Comparison of ENCODE assay signal across 12 mouse cellular contexts in genomic region chr11:115844240-115844639, GRCm38 (mm10). TPM values are rescaled to one million over a fixed set of nuclear protein-coding genes. Genes with fewer than 3 reads are reported as not detected.
DNase-seq lines count a peak whose midpoint lies in the region; ATAC-seq and TF ChIP-seq lines count a peak whose summit lies in the region.
"Had no signal": no experiment of that assay in that cellular context is flagged by ENCODE, and none has a peak within 500 bp of the region (broad histone marks: within the 10 kb centered on the region; RNA-seq: fewer than 3 reads in every experiment).

No protein-coding gene starts in this region.

- no peak overlapping the region for H3K4me3 ChIP-seq in hindbrain, embryonic 10.5 days
- no peak overlapping the region for H3K4me3 ChIP-seq in hindbrain, embryonic 13.5 days
- H3K4me3 ChIP-seq in ES-Bruce4 (ENCODE audit: low read depth, low read length): no peak overlapping the region
- H3K4me3 ChIP-seq in intestine, postnatal 0 days (ENCODE audit: low read depth, low read length): no peak overlapping the region
- H3K4me3 ChIP-seq: midbrain, embryonic 12.5 days had no signal

- no peak for TF ChIP-seq CTCF in ES-Bruce4 (IDR thresholded peaks at IDR 0.05; ENCODE audit: low read depth, low read length)
- no peak for TF ChIP-seq CTCF in intestine, postnatal 0 days (IDR thresholded peaks at IDR 0.05; ENCODE audit: low read depth)

- H3K4me1 ChIP-seq in hindbrain, embryonic 10.5 days (replicated peaks): peaks cover 48% of the 10 kb centered on the region
- H3K4me1 ChIP-seq in hindbrain, embryonic 13.5 days (replicated peaks): no peaks in the 10 kb centered on the region
- H3K4me1 ChIP-seq in ES-Bruce4 (ENCODE audit: control insufficient read depth, insufficient read depth, low read length): peaks cover 26% of the 10 kb centered on the region
- H3K4me1 ChIP-seq in intestine, postnatal 0 days (replicated peaks; ENCODE audit: control insufficient read depth, insufficient read depth, low read length): peaks cover 11% of the 10 kb centered on the region

- H3K9me3 ChIP-seq in hindbrain, embryonic 10.5 days: peaks cover 5% of the 10 kb centered on the region; the same call in 1 of the 2 replicates
- H3K9me3 ChIP-seq in hindbrain, embryonic 13.5 days: no peaks in the 10 kb centered on the region
- no peaks in the 10 kb centered on the region for H3K9me3 ChIP-seq in ES-Bruce4 (replicated peaks; ENCODE audit: control insufficient read depth, insufficient read depth, low read length, poor library complexity, severe bottlenecking)
- no peaks in the 10 kb centered on the region for H3K9me3 ChIP-seq in intestine, postnatal 0 days (ENCODE audit: control insufficient read depth)
- H3K9me3 ChIP-seq: midbrain, embryonic 12.5 days had no signal

- H3K9ac ChIP-seq in hindbrain, embryonic 13.5 days: no peak overlapping the region
- no peak overlapping the region for H3K9ac ChIP-seq in ES-Bruce4 (ENCODE audit: low read depth, poor library complexity, severe bottlenecking)
- peak overlapping the region; percentile 26; the same call in 1 of the 2 replicates for H3K9ac ChIP-seq in intestine, postnatal 0 days (ENCODE audit: low read depth, low read length)
- H3K9ac ChIP-seq: midbrain, embryonic 12.5 days had no signal

- H3K36me3 ChIP-seq in hindbrain, embryonic 10.5 days: peaks cover 23% of the 10 kb centered on the region
- H3K36me3 ChIP-seq in hindbrain, embryonic 13.5 days: no peaks in the 10 kb centered on the region
- H3K36me3 ChIP-seq in ES-Bruce4 (ENCODE audit: control insufficient read depth, insufficient read depth, low read length, poor library complexity, severe bottlenecking): peaks cover 21% of the 10 kb centered on the region
- peaks cover 46% of the 10 kb centered on the region for H3K36me3 ChIP-seq in intestine, postnatal 0 days (ENCODE audit: control insufficient read depth, insufficient read depth)
- H3K36me3 ChIP-seq: midbrain, embryonic 12.5 days had no signal

- no peak overlapping the region for H3K4me2 ChIP-seq in hindbrain, embryonic 13.5 days
- H3K4me2 ChIP-seq in intestine, postnatal 0 days (replicated peaks; ENCODE audit: low read depth): peak overlapping the region; percentile 46
- H3K4me2 ChIP-seq: midbrain, embryonic 12.5 days had no signal

- H3K27ac ChIP-seq in hindbrain, embryonic 10.5 days: peak overlapping the region; percentile 62; the same call in 1 of the 2 replicates
- H3K27ac ChIP-seq in hindbrain, embryonic 13.5 days: no peak overlapping the region
- H3K27ac ChIP-seq in ES-Bruce4 (ENCODE audit: insufficient read depth, low read length): 0 out of 2 replicates have a peak overlapping the region, but pooled peaks have one; percentile 13
- H3K27ac ChIP-seq in intestine, postnatal 0 days (ENCODE audit: low read depth, low read length): peak overlapping the region; percentile 78
- H3K27ac ChIP-seq: midbrain, embryonic 12.5 days had no signal

- TF ChIP-seq POLR2A in ES-Bruce4 (IDR thresholded peaks at IDR 0.05; ENCODE audit: insufficient read depth, low read length): no peak

- 78% methylated on average over 8 of the region's 8 CpGs for WGBS in hindbrain, embryonic 10.5 days
- whole genome bisulfite sequencing in hindbrain, embryonic 13.5 days: 83% methylated on average over 8 of the region's 8 CpGs
- WGBS in intestine, postnatal 0 days: 35% methylated on average over 8 of the region's 8 CpGs

- DNase-seq in hindbrain, embryonic 10.5 days (ENCODE audit: low spot score): no peak
- DNase-seq in kidney, postnatal 4 days: peak; percentile 58 to 76
- DNase-seq in right cerebral cortex, postnatal 14 days: no peak
- DNase-seq in left cerebral cortex, adult 9 months (ENCODE audit: low spot score in 2 of 2): no peak
- no peak for DNase-seq in retina, embryonic 14.5 days (ENCODE audit: low spot score)
- DNase-seq: embryo, embryonic 11 days; thymus, postnatal 14 days had no signal

- no peak for TF ChIP-seq EP300 in ES-Bruce4 (IDR thresholded peaks at IDR 0.05; ENCODE audit: insufficient read depth, low read depth, low read length)

- ATAC-seq in hindbrain, embryonic 13.5 days (ENCODE audit: low FRiP score): no peak
- peak; percentile 17 for ATAC-seq in intestine, postnatal 0 days

- H3K27me3 ChIP-seq in hindbrain, embryonic 10.5 days (ENCODE audit: insufficient read depth, poor library complexity, severe bottlenecking): 0 out of 2 replicates have a peak, but pooled peaks cover 3% of the 10 kb centered on the region
- H3K27me3 ChIP-seq in hindbrain, embryonic 13.5 days: no peaks in the 10 kb centered on the region
- H3K27me3 ChIP-seq in ES-Bruce4 (ENCODE audit: control insufficient read depth, insufficient read depth, low read length, poor library complexity, severe bottlenecking): no peaks in the 10 kb centered on the region
- no peaks in the 10 kb centered on the region for H3K27me3 ChIP-seq in intestine, postnatal 0 days (replicated peaks; ENCODE audit: control insufficient read depth, insufficient read depth, low read length)
- H3K27me3 ChIP-seq: midbrain, embryonic 12.5 days had no signal

RNA-seq across cellular contexts. Expression of gene Myo15b, which starts 14.0 kb away (rescaled TPM):
- 0.19 and 0.21 TPM in 2 replicates for polyA plus RNA-seq in hindbrain, embryonic 10.5 days (2016; fragmentation: Nextera tagmentation; extraction: Ambion mirVana)
- polyA plus RNA-seq in hindbrain, embryonic 13.5 days (2015; fragmentation: Nextera tagmentation; extraction: Ambion mirVana): not detected in 2 replicates
- polyA plus RNA-seq in ES-Bruce4 (2011; ENCODE audit: insufficient read depth, insufficient read length, low read depth, missing spikeins): 1.6 and 4.2 TPM in 2 replicates
- 332 and 377 TPM in 2 replicates for polyA plus RNA-seq in intestine, postnatal 0 days (2015; fragmentation: Nextera tagmentation; extraction: Ambion mirVana)
- polyA plus RNA-seq: C2C12 had no signal

RNA-seq across cellular contexts. Expression of gene Llgl2, which starts 20.4 kb away (rescaled TPM):
- polyA plus RNA-seq in hindbrain, embryonic 10.5 days (2016; fragmentation: Nextera tagmentation; extraction: Ambion mirVana): 10.4 and 11.9 TPM in 2 replicates
- 1.00 and 2.2 TPM in 2 replicates for polyA plus RNA-seq in hindbrain, embryonic 13.5 days (2015; fragmentation: Nextera tagmentation; extraction: Ambion mirVana)
- polyA plus RNA-seq in ES-Bruce4 (2011; ENCODE audit: insufficient read depth, insufficient read length, low read depth, missing spikeins): 92.1 and 99.1 TPM in 2 replicates
- 60.5 and 61.8 TPM in 2 replicates for polyA plus RNA-seq in intestine, postnatal 0 days (2015; fragmentation: Nextera tagmentation; extraction: Ambion mirVana)

RNA-seq across cellular contexts. Expression of gene Tsen54, which starts 29.7 kb away (rescaled TPM):
- 38.1 and 41.5 TPM in 2 replicates for polyA plus RNA-seq in hindbrain, embryonic 10.5 days (2016; fragmentation: Nextera tagmentation; extraction: Ambion mirVana)
- 24.5 and 25.4 TPM in 2 replicates for polyA plus RNA-seq in hindbrain, embryonic 13.5 days (2015; fragmentation: Nextera tagmentation; extraction: Ambion mirVana)
- 26.9 and 30.2 TPM in 2 replicates for polyA plus RNA-seq in ES-Bruce4 (2011; ENCODE audit: insufficient read depth, insufficient read length, low read depth, missing spikeins)
- 16.7 and 17.0 TPM in 2 replicates for polyA plus RNA-seq in intestine, postnatal 0 days (2015; fragmentation: Nextera tagmentation; extraction: Ambion mirVana)

RNA-seq across cellular contexts. Expression of gene Caskin2, which starts 30.8 kb away (rescaled TPM):
- polyA plus RNA-seq in hindbrain, embryonic 10.5 days (2016; fragmentation: Nextera tagmentation; extraction: Ambion mirVana): 19.0 and 21.5 TPM in 2 replicates
- polyA plus RNA-seq in hindbrain, embryonic 13.5 days (2015; fragmentation: Nextera tagmentation; extraction: Ambion mirVana): 11.6 and 11.8 TPM in 2 replicates
- polyA plus RNA-seq in ES-Bruce4 (2011; ENCODE audit: insufficient read depth, insufficient read length, low read depth, missing spikeins): 10.5 and 12.1 TPM in 2 replicates
- polyA plus RNA-seq in intestine, postnatal 0 days (2015; fragmentation: Nextera tagmentation; extraction: Ambion mirVana): 7.4 and 7.6 TPM in 2 replicates

RNA-seq across cellular contexts. Expression of gene Smim5, which starts 55.5 kb away (rescaled TPM):
- polyA plus RNA-seq in hindbrain, embryonic 10.5 days (2016; fragmentation: Nextera tagmentation; extraction: Ambion mirVana): 1.4 and 4.2 TPM in 2 replicates
- polyA plus RNA-seq in hindbrain, embryonic 13.5 days (2015; fragmentation: Nextera tagmentation; extraction: Ambion mirVana): 2.0 and 2.7 TPM in 2 replicates
- polyA plus RNA-seq in ES-Bruce4 (2011; ENCODE audit: insufficient read depth, insufficient read length, low read depth, missing spikeins): not detected in 2 replicates
- 1.9 and 3.4 TPM in 2 replicates for polyA plus RNA-seq in intestine, postnatal 0 days (2015; fragmentation: Nextera tagmentation; extraction: Ambion mirVana)

Comparison
In these comparisons a context has a peak if more than half of its experiments do, and no peak if none do; other contexts are left out.
1. DNase-seq: peak in kidney, postnatal 4 days (2 of 2); none in hindbrain, embryonic 10.5 days (single experiment), right cerebral cortex, postnatal 14 days (single experiment), left cerebral cortex, adult 9 months (0 of 2) and retina, embryonic 14.5 days (single experiment).
2. RNA of gene Myo15b, which starts 14.0 kb away (polyA plus RNA-seq): 332 to 377 TPM in intestine, postnatal 0 days; 1.6 to 4.2 TPM in ES-Bruce4, 0.19 to 0.21 TPM in hindbrain, embryonic 10.5 days and not detected in hindbrain, embryonic 13.5 days; every median in the first group is over 10 times any median in the second.